Mouse (Mus musculus) spleen, adult 18-20 months (tissue): ENCODE measurements around the gene Treml1.

Experiments
- DNase-seq, 2 experiments: peaks; one replicate each; pipeline ENCODE4 v3.0.0; 2022; ENCODE audit warnings: mixed read lengths in 2 of 2

Treml1 gene

DNA sequence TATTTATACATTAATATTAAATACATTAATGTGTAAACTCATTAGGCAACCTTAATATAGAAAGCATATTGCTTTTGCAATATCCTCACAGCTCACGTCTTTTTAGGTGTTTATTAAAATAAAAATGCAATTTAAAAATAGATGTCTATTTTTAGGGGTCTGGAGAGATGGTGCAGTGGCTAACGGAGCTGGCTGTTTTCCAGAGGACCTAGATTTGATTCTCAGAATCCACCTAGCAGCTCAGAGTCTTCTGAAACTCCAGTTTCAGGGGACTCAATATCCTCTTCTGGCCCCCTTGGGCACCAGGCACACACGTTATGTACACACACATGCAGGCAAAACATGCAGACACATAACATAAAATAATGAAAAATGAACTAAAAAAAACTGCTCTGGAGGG, 2.6 kb downstream of the Treml1 start:
- no peak for DNase-seq

DNA sequence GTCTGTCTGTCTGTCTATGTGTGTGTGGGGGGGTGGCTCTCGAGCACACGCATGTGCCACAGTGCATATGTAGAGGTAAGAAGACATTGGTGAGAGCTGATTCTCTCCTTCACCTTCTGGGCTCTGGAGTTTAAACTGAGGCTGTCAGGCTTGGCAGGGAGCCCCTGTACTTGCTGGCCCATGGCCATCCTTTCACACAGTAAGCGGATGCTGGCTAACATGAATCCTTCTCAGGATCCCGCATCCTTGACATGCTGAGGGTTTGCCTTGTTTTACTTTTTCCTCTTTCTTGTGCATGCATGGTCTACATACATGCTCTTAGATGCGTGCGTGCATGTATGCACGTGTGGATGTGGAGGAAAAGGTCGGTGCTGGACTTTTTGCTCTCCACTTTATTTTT, 3.2 kb downstream of the Treml1 start:
- no peak for DNase-seq

DNA sequence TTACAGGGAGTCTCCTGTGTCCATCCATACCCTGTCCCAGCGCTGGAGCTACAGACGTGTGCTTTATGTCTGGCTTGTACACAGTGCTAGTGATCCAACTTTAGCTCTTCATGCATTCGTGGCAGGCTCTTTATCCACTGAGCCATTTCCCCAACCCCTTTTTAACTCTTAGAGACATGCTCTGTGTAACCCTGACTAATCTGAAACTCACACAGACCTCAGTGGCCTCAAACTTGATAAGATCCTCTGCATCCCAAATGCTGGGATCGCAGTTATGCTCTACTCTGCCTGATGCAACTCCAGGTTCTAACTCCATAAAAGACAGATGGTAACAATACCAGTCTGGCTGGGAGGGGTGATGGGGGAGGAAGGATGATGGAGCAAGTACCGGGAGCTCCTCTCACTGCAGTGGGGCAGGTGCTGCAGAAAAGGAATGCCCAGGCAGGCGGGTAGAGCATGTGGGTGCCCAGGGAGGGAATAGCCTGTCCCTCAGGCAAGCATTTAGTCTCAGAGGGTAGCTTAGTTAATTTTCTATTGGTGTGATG, 3.8 kb downstream of the Treml1 start:
- no peak for DNase-seq

DNA sequence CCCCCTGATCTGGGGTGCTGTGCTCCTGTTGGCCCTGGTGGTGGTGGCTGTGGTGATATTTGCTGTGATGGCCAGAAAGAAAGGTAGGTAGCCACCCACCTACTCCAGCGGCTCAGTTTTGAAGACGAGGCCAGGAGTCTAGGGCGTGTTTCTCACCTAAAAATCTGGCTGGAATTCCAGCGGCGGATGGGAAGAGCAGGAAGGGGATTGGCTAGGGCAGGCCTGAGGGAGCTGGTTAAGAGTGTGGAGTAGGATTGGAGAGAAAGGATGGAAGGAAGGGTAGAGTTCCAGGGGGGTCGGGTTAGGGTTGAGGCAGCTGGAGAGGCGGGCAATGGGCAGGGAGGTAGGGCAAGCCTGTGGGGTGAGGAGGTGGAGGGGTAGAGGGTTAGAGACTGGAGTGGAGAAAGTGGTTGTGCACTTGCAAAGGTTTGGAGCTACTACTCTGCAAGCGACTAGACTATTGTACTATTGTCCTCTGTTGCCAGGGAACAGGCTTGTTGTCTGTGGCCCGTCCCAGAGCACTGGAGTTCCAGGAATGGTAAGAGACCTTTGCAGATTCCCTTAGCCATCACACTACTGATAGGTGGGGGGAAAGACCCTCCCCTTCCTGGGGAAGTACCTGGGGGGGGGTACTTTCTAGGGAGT, 5.9 kb downstream of the Treml1 start:
- no peak for DNase-seq

DNA sequence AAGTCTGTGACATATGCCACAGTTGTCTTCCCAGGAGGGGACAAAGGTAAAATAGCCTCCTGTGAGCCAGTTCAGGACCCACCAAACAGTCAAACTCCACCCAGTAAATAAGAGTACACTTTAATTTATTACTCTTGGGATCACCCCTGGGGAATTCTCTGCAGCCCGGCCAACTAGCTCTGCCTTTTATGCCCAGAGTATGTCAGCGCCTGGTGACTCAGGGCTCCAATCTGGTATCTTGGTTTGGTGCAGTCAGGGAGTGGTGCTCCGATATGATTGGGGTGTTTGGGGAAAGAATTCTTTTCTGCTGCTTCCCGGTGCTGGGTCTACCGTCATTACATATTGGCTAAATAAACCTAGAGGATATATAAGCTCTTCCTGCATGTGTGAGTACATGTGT, 7.1 kb downstream of the Treml1 start:
- DNase-seq, result no peak

DNA sequence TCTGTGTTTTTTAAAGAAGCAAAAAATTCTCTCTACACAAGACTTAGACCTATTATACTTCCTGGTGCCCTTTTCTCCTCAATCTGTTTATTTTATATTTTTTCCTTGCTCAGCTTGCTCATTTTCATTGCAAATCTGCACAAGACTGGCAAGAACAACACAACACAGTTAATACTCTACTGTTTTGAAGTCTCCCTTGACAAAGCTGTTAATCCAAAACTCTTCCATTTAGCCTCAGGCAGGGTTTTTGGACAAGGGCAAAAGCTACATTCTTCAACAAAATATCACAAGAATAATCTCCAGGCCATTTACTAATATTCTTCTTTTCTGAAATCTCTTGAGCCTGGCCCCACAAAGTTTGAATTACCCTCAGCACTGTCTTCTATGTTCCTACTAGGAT, 11.9 kb downstream of the Treml1 start:
- DNase-seq, result no peak

DNA sequence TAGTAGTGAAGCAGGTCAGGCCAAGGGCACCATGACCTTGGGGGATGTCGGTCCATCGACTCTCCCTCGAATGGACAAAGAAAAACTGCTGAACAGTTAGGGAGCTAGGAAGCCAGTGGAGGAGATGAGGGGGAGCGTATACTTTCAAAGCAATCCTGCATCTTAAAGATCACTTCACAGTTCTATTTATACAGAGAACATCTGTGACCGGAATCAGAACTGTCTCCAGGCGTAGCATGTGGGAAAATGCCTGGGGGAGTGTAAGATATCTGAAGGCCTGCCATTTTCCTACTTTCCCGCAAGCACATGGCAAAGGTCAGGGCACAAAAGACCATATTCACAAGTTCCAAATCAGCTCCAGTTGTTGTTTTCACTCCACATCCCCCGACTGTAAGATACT, 13.3 kb downstream of the Treml1 start:
- DNase-seq, result no peak

DNA sequence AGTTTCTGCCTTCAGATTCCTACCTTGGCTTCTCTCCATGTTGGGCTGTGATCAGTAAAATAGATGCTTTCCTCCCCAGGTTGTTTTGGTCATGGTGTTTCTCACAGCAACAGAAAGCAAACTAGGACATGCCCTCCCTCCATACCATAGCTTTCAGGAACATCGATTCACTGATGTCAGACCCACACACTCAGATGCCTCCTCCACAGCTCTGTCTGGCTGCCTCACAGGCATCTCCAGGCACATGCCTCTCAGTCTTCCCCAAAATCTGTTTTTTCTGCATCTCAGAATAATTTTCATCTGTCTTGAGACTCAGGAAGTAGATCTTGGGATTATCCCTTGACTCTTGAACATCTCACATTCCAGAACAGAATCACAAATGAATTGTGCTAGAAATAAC, 16.4 kb downstream of the Treml1 start:
- no peak for DNase-seq

DNA sequence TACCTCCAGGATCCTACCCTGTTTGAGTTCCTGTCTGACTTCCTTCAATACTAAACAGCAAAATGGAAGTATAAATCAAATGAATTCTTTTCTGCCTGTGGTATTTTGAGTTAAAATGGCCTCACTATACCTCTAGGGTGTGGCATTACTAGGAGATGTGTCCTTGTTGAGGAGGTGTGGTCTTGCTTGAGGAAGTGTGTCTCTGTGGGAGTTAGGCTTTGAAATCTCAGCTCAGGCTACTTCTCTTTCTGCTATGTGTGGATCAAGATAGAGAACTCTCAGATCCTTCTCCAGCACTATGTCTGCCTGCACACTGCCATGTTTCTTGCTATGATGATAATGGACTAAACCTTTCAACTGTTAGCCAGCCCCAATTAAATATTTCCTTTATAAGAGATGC, 19.3 kb downstream of the Treml1 start:
- DNase-seq, result no peak

DNA sequence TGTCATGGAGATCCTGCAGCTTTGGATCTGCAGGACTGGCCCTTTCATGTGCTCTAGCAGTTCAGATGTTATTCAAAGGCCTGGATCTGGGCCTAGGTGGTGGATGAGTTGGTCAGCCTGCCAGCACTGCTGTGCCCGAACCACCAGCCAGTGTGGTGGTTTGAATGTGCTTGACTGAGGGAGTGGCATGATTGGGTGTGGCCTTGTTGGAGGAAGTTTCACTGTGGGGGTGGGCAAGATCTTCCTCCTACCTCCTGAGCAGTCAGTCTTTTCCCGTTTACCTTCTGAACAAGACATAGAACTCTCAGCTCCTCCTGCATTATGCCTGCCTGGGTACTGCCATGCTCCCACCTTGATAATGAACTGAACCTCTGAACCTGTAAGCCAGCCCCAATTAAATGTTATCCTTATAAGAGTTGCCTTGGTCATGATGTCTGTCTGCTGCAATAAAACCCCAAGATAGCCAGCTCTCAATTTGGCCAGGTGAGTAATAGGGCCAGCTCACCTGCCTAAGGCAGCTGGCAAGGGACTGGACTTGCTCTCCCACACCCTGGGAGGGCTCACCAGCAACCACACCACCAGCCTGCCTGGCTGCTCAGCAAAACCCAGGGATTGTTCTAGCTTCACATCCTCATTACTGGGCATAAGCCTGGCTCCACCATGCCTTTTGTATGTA, 26.2 kb downstream of the Treml1 start:
- DNase-seq, result no peak

DNA sequence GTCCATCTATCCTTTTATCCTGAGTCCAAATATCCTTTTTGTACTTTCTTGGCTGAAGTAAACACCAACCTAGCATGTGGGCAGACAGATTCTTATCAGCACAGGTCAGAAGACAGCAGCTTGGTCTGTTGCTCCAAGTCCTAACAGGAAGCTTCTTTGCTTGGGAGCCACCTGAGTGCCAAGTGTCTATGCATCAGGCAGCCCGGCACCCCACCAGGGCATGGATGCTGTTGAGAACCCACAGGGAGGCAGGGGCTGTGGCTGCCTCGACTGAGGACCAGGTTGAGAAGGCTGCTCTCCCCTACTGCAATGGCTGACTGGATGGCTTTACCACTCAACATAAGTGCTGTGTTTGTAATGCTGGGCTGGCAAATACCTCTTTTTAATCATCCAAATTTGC, 28.9 kb downstream of the Treml1 start:
- DNase-seq, result no peak

DNA sequence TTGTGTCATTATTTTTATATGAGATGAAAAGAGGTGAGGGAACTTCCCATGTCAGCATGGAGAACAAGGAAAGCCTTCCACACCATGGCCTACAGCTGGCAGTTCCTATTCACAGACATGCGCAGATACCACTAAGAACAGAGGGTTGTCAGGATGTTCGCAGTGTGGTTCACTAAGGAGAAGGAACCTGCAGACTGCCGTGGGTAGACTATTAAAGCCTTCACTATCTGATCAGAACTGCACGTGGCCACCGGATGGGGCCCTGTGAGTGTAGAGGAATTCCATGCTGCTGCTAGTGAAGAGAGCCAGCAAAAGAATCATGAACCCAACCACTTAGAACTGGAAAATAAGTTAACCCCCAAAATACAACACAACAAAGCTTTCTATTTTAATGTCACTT, 29.7 kb downstream of the Treml1 start:
- DNase-seq, result no peak

DNA sequence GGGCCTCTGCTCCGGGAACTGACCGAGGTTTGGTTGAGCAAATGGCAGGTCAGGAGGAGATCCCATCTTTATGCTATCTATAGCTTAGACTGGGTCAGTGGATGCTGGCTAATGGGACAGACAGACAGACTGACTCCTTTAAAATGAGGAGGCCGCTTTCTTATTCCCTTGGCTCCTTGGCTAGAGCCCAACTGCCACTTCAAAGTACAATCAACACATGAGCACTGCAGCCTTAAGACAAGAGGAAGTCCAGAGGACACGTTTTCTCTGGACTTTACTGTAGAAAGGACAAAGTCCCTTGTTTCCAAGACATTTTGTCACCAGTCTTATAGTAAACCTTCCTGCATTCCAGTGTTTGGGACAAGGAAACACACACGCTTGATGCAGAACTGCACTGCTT, 31.7 kb downstream of the Treml1 start:
- no peak for DNase-seq

DNA sequence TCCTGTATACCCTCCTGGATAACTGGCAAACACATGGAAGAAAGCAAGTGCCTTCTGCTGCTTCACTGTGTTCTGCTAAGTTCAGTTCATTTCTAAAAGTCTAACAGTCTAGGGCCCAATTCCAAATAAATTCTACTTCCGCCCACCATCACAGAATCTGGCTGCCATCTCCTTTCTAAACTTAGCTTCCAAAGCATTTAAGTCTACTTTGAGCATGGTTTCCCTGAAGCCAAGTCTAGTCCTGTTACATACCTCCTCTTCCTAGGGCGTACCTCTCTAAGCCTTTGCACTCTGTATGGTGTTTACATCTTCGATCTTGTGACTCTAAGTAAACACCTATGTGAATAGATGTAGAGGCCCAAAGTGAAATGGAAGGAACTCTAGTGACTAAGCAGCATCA, 32.9 kb downstream of the Treml1 start:
- DNase-seq, result no peak

DNA sequence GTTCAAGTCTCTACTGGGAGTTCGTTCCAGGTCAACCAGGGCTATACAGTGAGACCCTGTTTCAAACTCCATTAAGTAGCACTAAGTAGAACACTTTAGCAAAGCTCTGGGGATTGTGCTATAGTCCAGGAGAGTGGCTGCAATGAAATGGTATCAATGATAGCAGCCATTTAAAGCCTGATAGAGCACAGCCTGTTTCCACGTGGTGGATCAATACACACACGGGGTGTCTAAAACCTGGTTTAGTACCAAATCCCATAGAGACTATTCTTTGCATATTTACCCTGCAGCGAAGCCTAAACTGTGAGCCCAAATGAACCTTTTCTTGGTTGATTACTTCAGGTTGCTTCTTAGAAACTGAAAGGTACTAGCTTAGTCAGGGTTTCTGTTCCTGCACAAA, 42.0 kb downstream of the Treml1 start:
- DNase-seq, result no peak

DNA sequence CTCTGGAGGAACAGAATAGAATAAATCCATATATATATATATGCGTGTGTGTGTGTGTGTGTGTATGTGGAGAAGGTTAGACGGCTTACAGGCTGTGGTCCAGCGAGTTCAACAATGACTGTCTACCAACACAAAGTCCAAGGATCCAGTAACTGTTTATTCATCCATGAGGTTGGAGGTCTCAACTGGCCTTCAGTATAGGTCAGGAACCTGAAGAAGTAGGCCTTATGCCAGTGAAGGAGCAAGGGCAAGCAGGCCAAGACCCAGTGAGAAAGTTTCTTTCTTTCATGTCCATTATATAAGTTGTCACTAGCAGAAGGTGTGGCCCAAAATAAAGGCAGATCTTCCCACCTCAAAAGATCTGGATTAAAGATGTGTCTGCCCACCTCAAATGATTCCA, 43.0 kb downstream of the Treml1 start:
- DNase-seq, result no peak

DNA sequence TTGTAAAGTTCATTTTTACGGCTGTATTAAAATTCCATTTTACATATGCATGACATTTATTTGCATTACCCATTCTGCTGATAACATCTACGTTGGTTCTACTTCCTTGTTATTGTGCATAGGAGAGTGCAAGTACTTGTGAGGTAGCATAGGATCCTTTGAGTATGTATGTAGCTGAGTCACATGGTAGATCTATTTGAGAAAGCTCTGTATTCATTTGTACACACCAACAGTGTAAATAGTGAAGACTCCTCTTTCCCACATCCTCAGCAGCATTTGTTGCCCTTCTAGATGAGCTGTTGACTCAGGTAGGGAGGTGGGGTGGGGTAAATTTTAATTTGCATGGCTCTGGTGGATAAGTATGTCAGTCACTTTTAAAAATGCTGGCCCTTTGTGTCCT, 44.1 kb downstream of the Treml1 start:
- DNase-seq, result no peak

DNA sequence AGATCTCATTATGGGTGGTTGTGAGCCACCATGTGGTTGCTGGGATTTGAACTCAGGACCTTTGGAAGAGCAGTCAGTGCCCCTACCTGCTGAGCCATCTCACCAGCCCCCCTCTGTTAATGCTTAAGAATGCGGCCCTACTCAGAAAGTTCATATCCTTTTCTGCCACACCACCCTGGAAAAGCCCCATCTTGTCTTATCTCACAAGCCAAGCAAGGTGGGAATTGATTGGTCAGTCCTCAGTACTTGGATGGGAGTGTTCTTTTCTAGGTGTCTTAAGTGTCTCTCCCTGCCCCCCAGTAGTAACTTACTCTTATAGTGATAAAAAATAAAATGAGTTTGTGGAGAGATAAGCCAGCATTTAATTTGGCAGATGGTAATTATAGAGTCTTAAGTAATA, 45.0 kb downstream of the Treml1 start:
- no peak for DNase-seq

DNA sequence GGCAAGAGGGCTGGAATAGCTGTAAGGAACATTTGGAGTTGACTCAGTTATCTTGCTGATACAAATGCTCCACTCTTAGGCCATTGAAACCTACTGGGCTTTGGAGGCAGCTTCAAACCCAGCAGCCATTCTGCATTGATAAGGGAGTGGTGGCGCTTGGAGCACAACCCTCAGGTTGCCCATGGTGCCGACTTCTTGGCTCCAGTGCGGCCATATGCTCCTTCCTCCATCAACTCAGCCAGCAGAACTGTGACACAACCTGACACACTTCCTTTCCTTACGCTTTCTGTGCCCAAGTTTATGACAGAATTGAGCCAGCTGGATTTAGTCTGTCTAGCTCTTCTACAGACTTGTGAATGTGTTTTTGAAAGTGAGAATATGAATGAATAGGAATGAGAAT, 47.4 kb downstream of the Treml1 start:
- no peak for DNase-seq

DNA sequence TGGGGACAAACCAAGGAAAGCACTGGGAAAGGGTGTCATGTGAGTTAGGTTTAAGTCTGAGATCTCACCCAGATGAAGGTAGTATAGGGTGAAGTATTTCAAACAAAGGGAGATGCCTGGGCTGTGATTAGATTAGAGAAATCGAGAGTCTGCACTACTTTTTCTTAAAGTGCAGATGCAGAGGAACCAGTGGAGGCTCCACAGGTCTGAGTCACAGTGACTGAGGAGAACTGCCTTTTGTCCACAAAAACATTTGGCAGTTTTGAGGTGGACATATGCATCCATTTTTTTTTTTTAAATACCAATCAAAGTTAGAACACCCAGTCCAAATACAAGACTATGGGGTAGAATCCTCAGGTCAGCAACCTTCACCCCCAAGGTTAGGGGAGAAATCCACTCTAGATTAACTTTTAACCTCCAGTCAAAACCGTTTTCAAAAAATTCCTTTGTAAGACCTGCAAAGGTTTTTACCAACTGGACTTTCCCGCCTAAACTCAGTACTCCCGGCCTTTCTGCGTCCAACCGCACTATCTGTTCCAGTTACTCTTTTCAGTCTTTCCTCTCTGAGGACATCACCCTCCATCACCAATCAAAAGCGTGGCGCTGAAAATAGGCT, 48.3 kb downstream of the Treml1 start:
- no peak for DNase-seq

DNA sequence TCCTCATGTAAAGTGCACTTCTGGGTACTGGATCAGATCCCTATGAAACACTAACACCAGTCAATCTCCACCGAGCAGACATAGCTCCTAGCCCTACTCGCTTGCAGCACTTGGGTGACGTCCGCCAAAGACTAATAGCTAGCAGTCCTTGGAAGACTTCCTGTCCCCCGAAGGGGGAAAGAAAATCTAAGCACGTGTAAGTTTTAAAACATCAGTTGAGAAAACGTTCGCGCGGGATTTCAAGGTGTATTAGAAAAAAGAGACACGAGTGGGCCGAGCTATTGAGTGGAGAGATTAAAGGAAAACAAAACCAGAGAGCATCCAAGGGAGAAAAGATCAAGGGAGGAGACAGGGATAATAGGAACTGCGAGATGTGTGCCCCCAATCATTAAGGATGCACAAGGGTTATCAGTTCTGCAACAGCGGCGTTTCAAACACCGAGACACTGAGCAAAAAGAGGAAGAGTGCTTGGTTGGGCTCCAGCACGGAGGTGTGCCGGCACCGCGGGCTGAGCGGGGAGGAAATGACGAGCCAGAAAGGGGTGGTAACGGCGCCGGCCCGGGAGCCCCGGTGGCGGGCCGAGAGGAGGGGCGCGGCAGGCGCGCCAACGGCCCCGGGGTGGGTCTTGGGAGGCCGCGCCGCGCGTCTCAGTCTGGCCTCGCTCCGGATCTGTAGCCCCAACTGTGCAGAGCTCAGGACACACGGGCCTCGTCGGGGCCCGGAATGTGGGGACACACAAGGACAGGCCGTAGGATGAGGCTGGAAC, 49.0 kb downstream of the Treml1 start:
- DNase-seq, result peak; percentile 79 to 81

DNA sequence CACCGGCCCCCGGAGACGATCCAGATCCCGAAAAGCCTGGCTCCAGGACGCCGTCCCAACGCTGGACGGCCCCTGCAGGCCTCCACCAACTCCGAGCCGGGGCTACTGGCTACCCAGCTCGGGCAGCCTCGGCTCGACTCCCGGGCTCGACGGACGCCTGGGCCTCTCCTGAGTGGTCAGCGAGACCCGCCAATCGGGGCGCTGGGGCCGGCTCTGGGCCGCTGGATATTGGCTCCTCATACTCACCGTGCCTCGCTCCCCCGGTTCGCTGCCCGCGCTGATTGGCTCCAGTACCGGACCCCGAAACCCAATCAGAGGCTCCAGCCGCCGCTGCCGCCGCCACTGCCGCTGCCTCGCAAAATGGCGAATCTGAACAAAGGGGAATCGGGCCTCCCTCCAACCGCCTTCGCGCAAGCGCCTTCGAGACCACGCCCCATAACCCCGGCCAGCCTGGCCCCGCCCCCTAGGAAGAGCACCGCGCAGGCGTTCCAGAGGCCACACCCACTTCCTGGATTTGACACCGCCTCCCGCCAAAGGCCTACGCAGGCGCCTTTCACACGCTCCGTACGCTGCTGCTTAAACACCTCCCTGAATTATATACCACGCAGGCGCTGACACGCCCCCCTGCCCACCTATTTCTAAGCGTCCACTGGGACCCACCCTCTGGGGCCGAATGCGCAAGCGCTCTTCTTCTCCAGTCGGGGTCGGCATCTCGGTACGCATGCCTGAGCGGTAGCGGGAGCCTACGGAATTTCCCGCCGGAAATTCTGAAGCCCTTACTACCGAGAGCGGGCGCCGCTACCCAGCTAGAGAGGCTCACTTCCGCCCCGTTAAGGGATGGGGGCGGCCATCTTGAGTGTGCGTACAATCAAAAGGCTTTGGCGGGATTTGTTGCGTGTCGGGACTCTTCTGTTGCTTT, 49.9 kb downstream of the Treml1 start, which contains the start of the genes Nfya and Oard1:
Gene Nfya (minus strand): TSS at position 527 of the 919 bp plus-strand sequence.
Gene Oard1 (plus strand): TSS at position 635 of the 919 bp plus-strand sequence.
- DNase-seq, result peak; percentile 100
